Mouse (Mus musculus) hindbrain, embryonic 10.5 days (tissue): ENCODE results near the gene Zfp628. TPM values are rescaled to one million over a fixed set of nuclear protein-coding genes. Genes with fewer than 3 reads are reported as not detected.
"Not testable (repeated sequence)": the region's sequence is repeated elsewhere in the genome, so short reads cannot be mapped to it uniquely, and the experiment has no call there.

Experiments used
- DNase-seq: peaks from one replicate; pipeline ENCODE4 v3.0.0-alpha.2; 2017; ENCODE audit warnings: low spot score
- H3K27ac ChIP-seq: fragments of 300-500 bp; sonication (generic); 2 replicates; pipeline ENCODE4 v1.5.1; 2016; ENCODE audit warnings: mild to moderate bottlenecking, moderate library complexity
- H3K27me3 ChIP-seq: fragments of 300-500 bp; sonication (generic); 2 replicates; pipeline ENCODE4 v1.6.1; 2016; ENCODE audit warnings: mild to moderate bottlenecking; ENCODE audit not compliant: poor library complexity, insufficient read depth, severe bottlenecking
- H3K36me3 ChIP-seq: fragments of 300-500 bp; sonication (generic); 2 replicates; pipeline ENCODE4 v1.6.1; 2016; ENCODE audit warnings: mild to moderate bottlenecking, moderate library complexity
- H3K4me1 ChIP-seq: fragments of 300-500 bp; sonication (generic); replicated peaks from 2 replicates; pipeline ENCODE4 v1.6.1; 2016; ENCODE audit warnings: mild to moderate bottlenecking
- H3K4me3 ChIP-seq: fragments of 300-500 bp; sonication (generic); 2 replicates; pipeline ENCODE4 v1.5.1; 2016; ENCODE audit warnings: mild to moderate bottlenecking, moderate library complexity
- H3K9me3 ChIP-seq: fragments of 300-500 bp; sonication (generic); 2 replicates; pipeline ENCODE4 v1.6.1; 2016; ENCODE audit warnings: mild to moderate bottlenecking, moderate library complexity
- WGBS: fragments of 180-500 bp; shearing (Covaris S2); methylation state at CpG from one replicate; pipeline ENCODE4 v1.1.7; 2016; 5-methylcytosine and 5-hydroxymethylcytosine counted together
- polyA plus RNA-seq: library from polyadenylated mRNA; unstranded; fragments of >200 nt; fragmentation: Nextera tagmentation; extraction: Ambion mirVana; gene quantifications from 2 replicates; pipeline ENCODE4 v1.2.1, GENCODE M21; 2016

Gene Zfp628
- 5.3 and 6.5 TPM in 2 replicates for polyA plus RNA-seq

DNA sequence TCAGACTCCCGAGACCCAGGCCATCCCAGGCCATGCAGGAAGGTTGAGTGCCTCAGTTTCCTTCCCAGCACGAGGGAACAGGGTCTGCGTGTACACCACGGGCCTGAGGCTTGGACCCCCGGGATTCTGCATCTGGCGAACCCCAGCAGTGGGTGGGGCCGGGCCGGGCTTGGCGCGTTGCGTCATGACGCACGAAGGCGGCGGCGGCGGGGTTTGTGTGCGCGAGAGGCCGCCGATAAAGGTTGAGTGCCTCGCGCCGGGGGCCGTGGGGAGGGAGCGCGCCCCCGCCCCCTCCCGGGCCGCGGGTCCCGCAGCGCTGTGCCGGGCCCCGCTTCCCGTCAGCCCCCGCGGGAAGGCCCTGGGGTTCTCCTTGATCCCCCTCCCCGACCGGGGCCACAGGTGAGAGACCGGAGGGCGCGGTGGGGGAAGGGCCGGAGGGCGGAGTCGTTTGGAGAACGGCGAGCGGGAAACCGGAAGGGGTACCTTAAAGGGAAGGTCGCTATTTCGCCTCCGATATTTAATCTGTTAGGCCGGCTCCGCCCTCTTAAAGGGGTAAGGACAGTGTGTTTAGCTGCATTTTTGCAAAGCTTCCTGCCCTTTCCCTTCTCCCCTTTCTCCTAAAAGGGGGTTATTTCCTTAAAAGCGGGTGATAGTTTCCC, at the start of gene Zfp628:
Gene Zfp628 (plus strand): TSS at position 211 of the 659 bp plus-strand sequence.
- Histone ChIP-seq H3K27me3 (no peaks in the 10 kb centered on the region), H3K27ac (peak within 1 kb of the TSS; percentile 100), H3K4me3 (peak within 1 kb of the TSS; percentile 81), H3K4me1 (peaks cover 17% of the 10 kb centered on the region), H3K36me3 (peaks cover 30% of the 10 kb centered on the region), H3K9me3 (0 out of 2 replicates have a peak, but pooled peaks cover 3% of the 10 kb centered on the region)
- under 1% methylated on average over 56 of the region's 56 CpGs for WGBS
- DNase-seq = peak; percentile 94

DNA sequence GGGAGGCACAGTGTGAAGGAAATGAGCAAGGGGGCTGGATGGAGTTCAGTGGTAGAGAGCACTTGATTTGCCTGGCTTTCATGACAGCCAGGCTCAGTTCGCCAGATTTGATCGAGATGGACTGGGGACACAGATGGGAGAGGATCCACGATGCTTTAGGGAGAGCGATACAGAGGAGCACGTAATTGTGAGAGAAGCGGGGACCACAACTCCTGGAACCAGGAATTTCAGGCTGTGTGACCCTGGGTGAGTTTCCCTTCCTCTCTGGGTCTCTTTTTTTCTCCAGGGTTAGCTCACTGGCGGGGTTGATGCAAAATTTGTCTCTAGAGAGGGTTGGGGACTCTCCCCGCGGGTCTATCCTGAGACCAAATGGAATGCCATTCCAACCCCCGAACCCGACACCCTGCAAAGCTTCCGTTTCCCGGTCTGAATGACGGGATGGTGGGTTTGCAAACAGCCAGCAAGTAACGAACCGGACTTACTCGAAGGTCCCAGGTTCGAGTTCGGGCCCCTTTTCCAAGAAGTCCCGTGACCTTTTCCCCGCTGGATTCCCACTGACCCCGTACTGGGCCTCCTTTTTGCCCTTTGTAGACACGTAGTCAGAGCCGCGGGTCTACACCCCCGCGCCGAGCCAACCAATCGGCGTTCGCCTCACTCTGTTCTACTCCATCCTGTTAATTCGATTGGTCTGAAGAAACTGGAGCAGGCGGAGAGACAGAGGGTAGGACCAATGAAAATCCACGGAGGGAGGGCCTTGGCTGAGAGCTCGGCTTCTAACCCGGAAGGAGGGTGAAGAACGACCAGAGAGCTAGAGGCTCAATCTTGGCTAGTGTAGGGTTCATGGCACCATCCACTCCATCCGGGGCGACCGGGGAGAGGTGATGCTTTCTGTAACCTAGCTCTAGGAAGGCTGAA, 49.2 kb upstream of the Zfp628 start:
- H3K27ac ChIP-seq = peak overlapping the region; percentile 86
- peak overlapping the region; percentile 72 for H3K4me3 ChIP-seq
- H3K4me1 ChIP-seq = peaks cover 17% of the 10 kb centered on the region
- H3K27me3 ChIP-seq = no peaks in the 10 kb centered on the region
- WGBS = 5% methylated on average over 40 of the region's 40 CpGs
- H3K36me3 ChIP-seq = no peaks in the 10 kb centered on the region
- peak; percentile 96 for DNase-seq
- H3K9me3 ChIP-seq = peaks cover 6% of the 10 kb centered on the region; the same call in 1 of the 2 replicates

DNA sequence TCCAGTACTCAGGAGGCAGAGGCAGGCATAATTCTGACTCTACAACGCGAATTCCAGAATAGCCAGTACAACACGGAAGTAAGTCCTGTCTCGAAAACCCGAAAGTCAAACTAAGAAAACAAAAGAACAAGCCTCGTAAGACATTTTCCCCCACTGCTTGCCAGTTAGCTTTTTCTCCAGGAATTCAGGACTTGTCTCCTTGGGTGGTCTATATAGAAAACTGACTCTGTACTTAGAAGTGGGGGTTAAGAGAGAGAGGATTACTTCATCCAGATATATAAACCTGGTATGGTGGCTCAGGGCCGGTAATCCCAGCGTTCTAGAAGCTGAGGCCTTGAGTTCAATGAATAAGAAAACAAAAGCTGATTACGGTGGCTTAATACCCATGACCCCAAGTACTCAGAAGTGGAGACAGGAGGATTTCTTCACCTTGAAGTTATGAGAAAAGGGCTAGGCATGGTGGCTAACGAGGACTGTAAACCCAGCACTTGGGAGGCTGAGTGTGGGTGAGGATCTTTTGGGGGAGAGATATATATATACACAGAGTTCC, 48.3 kb upstream of the Zfp628 start:
- H3K27ac ChIP-seq = peak overlapping the region; percentile 86
- 44% methylated on average over 10 of the region's 10 CpGs for WGBS
- H3K4me3 ChIP-seq = peak overlapping the region; percentile 72
- peaks cover 6% of the 10 kb centered on the region; the same call in 1 of the 2 replicates for H3K9me3 ChIP-seq
- DNase-seq = no peak
- no peaks in the 10 kb centered on the region for H3K27me3 ChIP-seq
- no peaks in the 10 kb centered on the region for H3K36me3 ChIP-seq
- H3K4me1 ChIP-seq = peaks cover 17% of the 10 kb centered on the region

DNA sequence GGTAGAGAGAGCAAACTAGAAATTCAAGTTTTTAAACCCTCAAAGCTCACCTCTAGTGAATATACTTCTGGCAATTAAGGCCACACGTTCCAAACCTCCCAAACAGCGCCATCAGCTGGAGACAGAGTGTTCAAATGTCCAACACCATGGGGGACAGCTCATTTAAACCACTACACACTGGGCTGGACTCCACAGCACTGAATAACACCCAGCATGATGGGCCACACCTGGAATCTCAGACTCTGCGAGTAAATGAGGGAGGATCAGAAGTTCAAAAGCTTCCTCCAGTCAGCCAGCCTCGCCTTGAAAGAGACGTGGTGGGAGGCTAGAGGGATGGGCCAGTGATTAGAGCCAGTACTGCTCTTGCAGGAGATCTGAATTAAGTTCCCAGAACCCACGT, 44.9 kb upstream of the Zfp628 start, which contains the start of gene Isoc2b:
Gene Isoc2b (minus strand): TSS at position 126 of the 400 bp plus-strand sequence.
- Histone ChIP-seq H3K4me1 (peaks cover 17% of the 10 kb centered on the region), H3K27ac (no peak within 1 kb of the TSS), H3K27me3 (no peaks in the 10 kb centered on the region), H3K9me3 (peaks cover 3% of the 10 kb centered on the region; the same call in 1 of the 2 replicates), H3K4me3 (no peak within 1 kb of the TSS), H3K36me3 (no peaks in the 10 kb centered on the region)
- WGBS = 61% methylated on average over 6 of the region's 6 CpGs
- no peak for DNase-seq

DNA sequence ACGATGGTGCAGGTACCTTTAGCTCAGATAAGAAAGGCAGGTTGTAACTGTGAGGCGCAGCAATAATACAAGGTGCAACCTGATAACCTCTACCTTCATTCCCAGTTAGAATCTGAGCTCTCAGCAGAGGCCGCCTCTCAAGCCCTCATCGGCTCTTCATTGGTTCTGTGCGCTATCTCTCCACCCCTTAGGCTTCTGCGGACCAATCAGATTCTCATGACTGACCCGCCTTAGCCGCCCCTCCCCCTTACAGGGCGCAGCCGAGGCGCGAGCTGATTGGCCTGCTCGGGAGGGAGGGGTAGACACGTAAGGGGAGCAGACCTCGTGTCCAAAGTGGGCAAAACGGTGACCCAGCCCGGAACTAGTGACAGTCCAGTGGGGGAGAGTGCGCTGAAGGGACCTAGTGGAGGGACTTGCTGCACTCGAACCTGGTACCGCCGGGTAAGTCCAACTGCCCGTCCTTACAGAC, 38.2 kb upstream of the Zfp628 start, which contains the start of gene Isoc2a:
Gene Isoc2a (plus strand): TSS at position 401 of the 469 bp plus-strand sequence.
- peaks cover 19% of the 10 kb centered on the region for H3K4me1 ChIP-seq
- peak within 1 kb of the TSS; percentile 80 for H3K27ac ChIP-seq
- WGBS = under 1% methylated on average over 22 of the region's 22 CpGs
- peak; percentile 95 for DNase-seq
- no peaks in the 10 kb centered on the region; the same call in 1 of the 2 replicates for H3K9me3 ChIP-seq
- peak within 1 kb of the TSS; percentile 63 for H3K4me3 ChIP-seq
- H3K27me3 ChIP-seq = no peaks in the 10 kb centered on the region
- H3K36me3 ChIP-seq = 0 out of 2 replicates have a peak, but pooled peaks cover under 1% of the 10 kb centered on the region

DNA sequence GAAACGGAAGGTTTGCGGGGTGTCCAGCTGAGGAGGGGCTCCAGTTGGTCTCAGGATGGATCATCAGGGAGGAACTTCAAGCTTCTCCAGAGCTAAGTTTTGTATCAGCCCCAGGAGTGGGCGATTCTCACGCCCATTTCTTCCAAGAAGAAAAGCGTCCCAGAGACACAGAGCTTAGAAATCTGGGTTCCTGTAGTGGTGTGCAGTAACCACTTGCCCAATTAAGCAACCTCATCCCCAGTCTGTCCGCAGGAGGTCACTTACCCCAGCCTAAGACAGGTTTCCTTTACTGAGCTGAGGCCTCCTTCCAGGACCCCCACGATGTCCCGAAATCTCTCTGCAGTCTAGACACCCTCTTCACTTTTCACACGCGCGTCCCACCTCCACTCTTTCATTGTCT, 37.8 kb upstream of the Zfp628 start:
- DNase-seq = no peak
- Histone ChIP-seq H3K9me3 (peaks cover 4% of the 10 kb centered on the region; the same call in 1 of the 2 replicates), H3K36me3 (0 out of 2 replicates have a peak, but pooled peaks cover 4% of the 10 kb centered on the region), H3K27me3 (no peaks in the 10 kb centered on the region), H3K4me1 (peaks cover 19% of the 10 kb centered on the region), H3K27ac (peak overlapping the region; percentile 80), H3K4me3 (peak overlapping the region; percentile 63)
- 11% methylated on average over 11 of the region's 11 CpGs for WGBS

DNA sequence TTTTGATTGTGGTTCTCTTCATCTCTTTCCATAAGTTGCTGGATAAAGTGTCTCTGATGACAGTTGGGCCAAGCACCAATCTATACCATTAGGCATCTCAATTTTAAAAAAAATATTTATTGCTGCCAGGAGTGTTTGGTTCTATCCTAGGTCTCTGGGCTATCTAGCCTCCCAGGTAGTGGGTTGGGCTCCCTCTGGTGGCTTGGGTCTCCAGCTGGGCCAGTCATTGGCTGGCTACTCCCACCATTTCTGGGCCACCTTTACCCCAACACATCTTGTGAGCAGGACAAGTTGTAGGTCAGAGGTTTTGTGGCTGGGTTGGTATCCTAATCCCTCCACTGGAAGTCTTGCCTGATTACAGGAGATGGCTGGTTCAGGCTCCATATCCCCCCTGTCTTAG, 36.8 kb upstream of the Zfp628 start:
- peaks cover 19% of the 10 kb centered on the region for H3K4me1 ChIP-seq
- no peak for DNase-seq
- 0 out of 2 replicates have a peak, but pooled peaks cover 8% of the 10 kb centered on the region for H3K36me3 ChIP-seq
- no peaks in the 10 kb centered on the region for H3K27me3 ChIP-seq
- peaks cover 7% of the 10 kb centered on the region; the same call in 1 of the 2 replicates for H3K9me3 ChIP-seq
- no peak overlapping the region for H3K27ac ChIP-seq
- H3K4me3 ChIP-seq = no peak overlapping the region

DNA sequence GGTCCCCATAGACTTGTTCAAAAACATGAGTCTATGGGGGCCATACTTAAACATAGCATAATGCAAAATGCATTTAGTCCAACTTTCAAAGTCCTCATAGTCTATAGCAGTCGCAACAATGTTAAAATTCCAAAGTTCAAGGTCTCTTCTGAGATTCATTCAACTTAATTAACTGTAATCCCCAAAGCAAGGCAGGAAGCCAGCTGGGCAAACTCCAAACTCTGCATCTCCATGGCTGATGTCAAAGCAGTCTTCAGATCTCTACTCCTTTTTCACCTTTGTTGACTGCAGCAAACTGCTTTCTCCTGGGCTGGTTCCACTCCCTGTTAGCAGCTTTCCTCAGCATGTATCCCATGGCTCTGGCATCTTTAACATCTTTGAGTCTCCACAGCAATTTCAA, 36.0 kb upstream of the Zfp628 start:
- not testable (repeated sequence) for H3K27me3 ChIP-seq, H3K9me3 ChIP-seq, H3K4me3 ChIP-seq, H3K27ac ChIP-seq, DNase-seq, H3K36me3 ChIP-seq
- peaks cover 19% of the 10 kb centered on the region for H3K4me1 ChIP-seq
- 90% methylated on average over 1 of the region's 1 CpGs for WGBS

DNA sequence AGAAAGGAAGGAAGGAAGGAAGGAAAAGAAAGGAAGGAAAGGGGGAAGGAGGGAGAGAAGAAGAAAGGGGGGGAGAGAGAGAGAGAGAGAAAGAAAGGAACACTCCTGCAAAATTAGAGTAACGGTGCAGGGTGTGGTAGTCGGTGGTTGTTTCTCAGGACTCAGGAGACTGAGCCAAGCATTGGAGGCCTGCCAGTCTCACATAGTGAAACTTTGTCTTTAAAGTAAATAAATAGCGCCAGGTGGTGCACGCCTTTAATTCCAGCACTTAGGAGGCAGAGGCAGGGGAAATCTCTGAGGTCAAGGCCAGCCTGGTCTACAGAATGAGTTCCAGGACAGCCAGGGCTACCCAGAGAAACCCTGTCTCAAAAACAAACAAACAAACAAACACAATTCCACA, 28.3 kb upstream of the Zfp628 start:
- no peak overlapping the region for H3K27ac ChIP-seq
- no peak for DNase-seq
- 82% methylated on average over 4 of the region's 4 CpGs for WGBS
- peaks cover 9% of the 10 kb centered on the region; the same call in 1 of the 2 replicates for H3K9me3 ChIP-seq
- 0 out of 2 replicates have a peak, but pooled peaks cover 8% of the 10 kb centered on the region for H3K36me3 ChIP-seq
- H3K4me3 ChIP-seq = no peak overlapping the region
- H3K27me3 ChIP-seq = no peaks in the 10 kb centered on the region
- H3K4me1 ChIP-seq = no peaks in the 10 kb centered on the region

DNA sequence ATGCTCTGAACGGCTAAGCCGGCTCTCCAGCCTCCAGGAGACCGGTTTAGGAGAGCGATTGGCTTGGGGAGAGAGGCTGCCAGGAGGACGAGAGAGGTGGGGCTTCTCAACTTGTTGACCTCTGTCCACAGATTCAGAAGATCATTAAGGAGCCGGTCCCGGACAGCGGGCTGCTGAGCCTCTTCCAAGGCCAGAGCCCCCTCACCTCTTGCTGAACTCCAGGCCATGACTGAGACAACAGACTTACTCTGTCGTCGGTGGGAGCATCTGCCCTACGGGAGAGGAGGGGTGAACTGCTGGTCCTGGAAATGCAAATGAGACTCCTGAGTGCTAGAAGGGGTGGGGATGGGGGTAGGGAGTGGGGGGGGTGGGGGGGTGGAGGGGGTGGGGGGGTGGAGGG, 19.8 kb upstream of the Zfp628 start:
- Histone ChIP-seq H3K27me3 (peaks cover 19% of the 10 kb centered on the region), H3K9me3 (no peaks in the 10 kb centered on the region), H3K4me3 (no peak overlapping the region), H3K36me3 (no peaks in the 10 kb centered on the region), H3K4me1 (peaks cover 14% of the 10 kb centered on the region), H3K27ac (no peak overlapping the region)
- WGBS = 62% methylated on average over 11 of the region's 11 CpGs
- DNase-seq = no peak

DNA sequence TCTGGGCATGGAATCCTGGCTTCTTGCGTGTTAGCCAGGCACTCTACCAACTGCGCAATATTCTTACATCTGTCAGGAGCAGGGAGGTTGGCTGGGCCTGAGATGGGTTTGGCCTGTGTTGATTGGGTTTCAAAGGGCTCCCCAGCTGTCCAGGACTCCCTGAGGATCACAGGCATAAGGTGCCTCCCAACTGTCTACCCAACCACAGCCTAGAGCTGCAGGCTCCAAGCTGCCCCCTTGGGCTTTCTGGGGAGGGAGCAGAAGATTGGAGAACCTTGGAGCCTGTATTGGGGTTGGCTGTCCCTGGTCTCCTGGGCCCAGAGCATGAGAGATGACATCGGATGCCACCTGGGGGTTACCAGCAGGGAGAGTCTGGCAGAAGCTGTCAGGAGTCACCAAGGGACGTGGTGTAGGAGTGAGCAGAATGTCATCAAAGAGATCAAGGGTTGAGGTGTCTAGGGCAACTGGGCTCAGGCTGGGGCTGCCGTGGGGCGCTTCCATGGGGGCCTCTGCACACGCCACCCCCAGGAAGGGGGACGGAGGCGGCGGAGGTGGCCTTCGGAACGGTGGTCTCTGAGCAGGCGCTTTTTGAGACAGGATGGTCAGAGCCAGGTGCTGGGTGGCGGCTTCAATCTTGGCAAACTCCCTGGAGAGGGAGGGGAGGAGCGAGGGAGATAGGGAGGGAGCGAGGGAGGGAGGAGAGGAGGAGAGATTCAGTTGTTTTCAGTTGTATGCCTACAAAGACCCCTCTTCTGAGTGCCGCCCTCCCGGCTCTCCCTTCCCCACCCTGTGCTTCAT, 16.0 kb upstream of the Zfp628 start:
- peaks cover 5% of the 10 kb centered on the region; the same call in 1 of the 2 replicates for H3K9me3 ChIP-seq
- H3K27me3 ChIP-seq = peaks cover 25% of the 10 kb centered on the region
- DNase-seq = no peak
- 19% methylated on average over 18 of the region's 18 CpGs for WGBS
- H3K36me3 ChIP-seq = no peaks in the 10 kb centered on the region
- H3K4me1 ChIP-seq = peaks cover 19% of the 10 kb centered on the region
- 0 out of 2 replicates have a peak overlapping the region, but pooled peaks have one; percentile 35 for H3K27ac ChIP-seq
- H3K4me3 ChIP-seq = peak overlapping the region; percentile 41
